Mouse (Mus musculus): ENCODE measurements at regions not wholly inside any gene's neighbourhood (a gene's known extent, or its start where the extent isn't known, plus 50 kb on each side); places are given as distances from the start of the nearest gene placed in this dataset.

DNA sequence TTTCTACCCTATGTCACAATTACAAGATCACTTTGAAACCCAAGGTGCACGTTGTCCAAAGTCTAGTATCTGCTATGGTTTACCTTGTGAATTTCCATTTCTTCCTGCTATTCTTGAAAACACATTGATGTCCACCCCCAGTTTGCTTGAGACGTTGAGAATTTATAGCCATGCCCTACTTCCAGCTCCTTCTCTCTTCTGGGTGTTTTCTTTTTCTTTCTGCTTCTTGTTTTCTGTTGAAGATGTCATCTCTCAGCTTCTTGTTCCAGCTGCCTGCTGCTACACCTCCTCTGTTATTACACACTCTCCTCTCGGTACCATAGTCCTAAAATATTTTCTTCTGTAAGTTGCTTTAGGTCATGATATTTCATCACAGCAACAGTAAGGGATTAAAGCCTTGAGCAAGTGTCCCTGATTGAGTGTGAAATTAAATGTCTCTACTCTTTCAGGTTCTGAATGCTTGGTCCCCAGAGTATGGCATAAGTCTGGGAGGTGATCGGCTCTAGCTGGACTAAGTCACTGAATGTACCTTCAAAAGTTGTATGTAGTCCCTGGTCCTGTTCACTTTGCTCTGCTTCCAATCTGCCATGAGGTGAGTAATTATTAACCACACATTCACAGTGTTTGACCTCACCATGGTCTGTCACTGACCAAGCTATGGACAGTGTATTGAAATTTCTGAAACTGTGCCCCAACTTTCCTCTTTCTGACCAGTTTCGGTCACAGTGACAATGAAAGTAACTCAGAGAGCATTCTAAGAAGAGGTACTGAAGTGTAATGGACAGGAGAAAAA lies 718.1 kb downstream of the Epm2a start:
- DNase-seq = no peak

DNA sequence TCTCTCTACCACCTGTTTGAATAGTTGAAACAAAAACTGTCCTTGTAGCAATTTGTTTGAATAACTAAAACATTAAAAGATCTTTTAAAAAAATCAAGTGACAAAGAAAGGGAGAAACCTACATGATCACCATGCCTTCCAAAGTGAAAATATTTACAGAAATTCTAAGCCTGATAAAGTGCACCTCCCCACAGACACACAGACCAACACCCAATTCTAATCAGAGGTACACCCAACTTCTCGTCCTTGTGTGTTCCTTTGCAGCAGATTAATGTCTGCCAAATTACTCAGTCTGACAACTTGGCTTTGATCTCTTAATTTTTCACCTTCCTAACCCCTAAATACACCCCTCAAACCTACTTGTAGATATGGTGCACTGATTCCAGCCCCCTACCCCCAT lies 719.1 kb downstream of the Epm2a start:
- DNase-seq = no peak

DNA sequence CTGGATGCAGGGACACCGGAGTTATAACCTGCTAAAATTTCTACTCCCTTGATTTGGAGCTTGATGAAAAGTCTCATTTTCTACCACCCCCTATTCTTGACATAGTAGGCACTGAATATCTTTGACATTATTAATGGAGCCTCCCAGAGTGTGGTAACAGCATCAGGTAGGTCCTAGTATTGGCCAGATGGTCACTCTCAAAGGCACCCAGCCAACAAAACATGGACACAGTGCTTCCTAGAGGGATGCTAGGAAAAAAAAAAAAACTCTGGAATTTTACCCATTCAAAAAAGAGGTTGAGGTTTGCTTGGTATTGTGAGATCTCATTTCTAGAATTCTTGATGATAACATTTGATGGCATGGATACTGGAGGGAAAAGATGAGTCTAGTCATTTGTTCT lies 740.8 kb downstream of the Epm2a start:
- DNase-seq = no peak

DNA sequence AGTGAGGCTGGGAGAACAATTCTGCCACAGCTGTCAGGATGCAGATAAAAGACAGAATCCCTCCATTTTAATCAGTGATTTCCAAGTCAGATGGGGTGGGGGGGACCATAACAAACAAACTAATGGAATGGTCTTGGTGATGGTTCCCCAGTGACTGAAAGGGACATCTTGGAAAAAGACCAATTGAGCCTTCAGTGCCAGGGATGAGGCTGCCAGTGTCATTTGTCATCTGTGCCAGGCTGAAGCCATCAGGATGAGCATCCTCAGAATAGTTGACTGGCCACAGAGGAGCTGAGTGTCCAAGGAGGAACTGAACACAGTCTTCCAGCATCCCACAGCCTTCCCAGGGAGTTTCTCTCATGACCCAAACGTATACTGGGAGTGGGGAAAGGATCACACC lies 749.3 kb downstream of the Epm2a start:
- no peak for DNase-seq

DNA sequence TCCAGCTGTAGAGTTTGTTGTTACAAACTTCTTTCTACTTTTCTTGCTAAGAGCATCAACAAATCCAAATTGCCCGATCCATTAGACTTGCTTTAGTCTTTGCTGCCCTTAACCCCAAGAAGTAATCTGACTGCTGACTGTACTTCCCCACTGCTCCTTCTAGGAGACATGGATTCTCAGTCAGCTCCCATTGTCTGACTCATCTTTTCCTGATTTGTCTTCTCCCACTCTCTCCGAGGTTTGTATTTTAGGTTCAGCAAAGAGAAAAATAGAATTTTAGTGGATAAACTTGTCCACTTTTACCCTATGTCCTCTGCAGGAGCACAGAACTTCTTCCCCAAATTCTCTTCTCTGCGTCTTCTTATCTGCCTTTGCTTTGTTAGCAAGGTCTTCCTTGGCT lies 753.5 kb downstream of the Epm2a start:
- no peak for DNase-seq

DNA sequence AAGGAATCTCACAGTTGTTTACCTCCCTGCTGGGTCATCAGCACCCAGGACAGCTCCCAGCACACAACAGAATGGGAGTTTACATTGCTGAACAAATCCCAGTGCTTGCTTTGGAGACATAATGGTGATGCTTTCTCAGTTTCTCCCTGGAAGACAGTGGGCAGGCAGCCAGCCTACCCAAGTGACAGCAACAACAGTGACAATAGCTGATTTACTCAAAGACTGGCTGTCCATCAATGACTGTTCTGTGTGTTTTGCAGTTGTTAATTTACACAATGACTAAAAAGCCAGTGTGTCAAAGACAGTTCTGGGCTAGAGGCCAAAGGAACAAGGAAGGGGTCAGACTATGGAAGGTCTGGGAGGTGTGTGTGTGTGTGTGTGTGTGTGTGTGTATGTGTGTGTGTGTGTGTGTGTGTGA lies 762.2 kb downstream of the Utrn start:
- no peak for DNase-seq

DNA sequence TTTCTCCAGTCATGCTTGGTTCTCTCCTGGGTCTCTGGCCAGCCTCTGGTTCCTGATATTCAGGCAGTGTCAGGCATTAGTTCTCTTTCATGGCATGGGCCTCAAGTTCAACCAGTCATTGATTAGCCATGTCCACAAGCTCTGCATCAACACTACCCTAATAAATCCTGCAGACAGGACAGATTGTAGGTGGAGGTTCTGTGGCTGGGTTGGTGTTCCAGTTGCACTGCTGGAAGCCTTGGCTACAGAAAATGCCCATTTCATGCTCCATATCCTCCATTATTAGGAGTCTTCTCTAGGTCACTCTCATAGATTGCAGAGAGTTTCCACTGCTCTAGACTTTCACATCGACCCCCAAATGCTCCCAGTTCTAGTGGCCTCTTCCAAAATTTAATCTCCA lies 757.4 kb downstream of the Utrn start:
- DNase-seq = no peak

DNA sequence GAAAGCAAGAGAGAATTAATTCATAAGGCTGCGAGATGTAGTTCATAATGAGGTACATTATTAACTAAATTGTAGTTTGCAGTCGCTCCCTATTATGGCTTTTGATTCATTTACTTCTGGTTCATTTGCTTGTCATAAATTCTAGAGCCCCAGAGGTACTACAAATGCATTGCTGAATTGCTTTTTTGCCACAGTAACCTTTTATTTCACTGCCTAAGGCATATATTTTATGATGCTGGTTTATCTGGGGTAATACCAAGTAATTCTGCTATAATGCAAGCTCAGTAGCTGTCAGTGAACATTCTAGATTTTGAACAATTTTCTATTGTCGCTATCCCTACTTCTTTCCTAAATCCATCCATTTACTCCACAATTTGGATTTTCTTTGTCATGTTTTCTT lies 753.4 kb downstream of the Utrn start:
- no peak for DNase-seq

DNA sequence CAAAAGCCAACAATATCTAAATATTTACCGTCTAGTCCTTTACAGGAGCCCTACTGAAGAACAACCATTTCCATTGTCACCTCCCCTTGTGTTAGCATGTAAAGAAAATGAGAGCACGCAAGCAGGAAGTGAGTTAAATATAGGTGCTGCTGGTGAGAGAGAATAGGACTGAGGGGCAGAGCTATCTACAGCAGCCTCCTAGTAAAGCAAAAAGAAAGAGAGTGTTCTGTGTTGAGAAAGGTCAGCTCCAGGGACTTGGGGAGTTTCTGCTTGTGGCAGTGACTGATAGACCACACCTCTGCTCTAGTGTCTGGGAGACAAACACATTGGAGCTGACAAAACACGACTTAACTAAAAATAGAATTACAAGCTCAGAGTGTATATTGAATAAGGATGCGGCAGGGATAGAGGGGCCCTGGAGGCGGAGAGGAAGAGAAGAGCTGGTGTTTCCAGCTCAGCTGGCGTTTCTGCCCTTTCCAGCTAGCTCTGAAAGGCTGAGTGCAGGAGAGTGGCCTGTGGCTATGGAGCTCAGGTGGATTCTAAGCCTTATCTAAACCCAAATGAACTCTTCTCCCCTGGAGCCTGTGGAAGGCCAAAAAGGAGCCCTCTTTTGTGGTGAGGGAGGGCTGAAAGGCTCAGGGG lies 752.4 kb downstream of the Utrn start:
- no peak for DNase-seq

DNA sequence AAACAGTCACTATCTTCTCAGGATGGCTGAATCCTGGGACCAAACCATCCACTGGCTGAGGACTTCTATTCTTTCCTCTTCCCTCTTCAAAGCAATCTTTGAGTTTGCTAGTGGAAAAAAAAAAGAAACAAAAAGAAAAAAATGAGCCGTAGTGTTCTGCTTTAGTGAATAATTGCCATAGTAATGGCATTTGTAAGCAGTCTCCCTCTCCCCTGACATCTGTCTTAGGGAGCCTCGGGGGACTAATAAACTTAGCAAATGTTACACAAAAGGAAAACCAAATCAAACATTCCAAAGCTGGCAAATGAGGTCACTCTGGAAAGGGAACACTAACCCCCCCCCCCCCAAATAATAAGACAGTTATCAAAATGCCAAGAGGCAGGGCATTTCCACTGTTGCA lies 744.9 kb downstream of the Utrn start:
- DNase-seq = no peak

DNA sequence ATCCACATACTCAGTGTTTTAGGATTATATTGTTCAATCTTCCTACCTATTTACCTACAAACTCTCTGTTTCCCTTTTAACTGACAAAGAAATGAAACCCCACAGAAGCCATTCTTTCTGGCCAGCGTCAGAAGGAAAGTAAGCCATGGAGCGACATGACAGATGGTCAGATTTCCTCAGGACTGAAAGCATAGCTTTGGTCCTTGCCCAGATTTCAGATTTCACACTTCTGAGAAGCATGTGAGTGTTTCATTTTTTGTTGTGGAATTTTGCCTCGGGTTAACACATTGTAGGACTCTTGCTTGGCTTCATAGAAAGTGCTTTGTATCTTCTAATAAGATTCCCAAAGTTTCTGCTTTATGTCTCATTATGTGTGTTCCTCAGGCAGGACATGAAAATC lies 739.7 kb downstream of the Utrn start:
- DNase-seq = no peak

DNA sequence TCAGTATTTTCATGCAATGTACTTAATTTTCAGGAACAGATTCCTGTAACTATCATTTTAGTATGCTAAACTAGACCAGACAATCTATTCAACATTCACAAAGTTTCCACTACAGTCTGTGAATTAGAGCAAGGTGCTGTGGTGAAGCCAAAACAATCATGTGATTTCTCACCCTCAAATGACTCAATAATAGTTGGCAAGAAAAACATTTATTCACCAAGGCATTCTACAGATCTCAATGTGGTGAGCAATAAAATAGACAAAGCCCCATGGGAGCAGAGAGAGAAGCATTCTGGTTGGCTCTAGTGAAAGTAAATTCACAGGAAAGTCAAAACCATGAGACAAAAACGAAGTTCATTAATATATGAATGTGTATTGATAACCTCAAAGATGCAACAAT lies 724.5 kb downstream of the Utrn start:
- DNase-seq = no peak

DNA sequence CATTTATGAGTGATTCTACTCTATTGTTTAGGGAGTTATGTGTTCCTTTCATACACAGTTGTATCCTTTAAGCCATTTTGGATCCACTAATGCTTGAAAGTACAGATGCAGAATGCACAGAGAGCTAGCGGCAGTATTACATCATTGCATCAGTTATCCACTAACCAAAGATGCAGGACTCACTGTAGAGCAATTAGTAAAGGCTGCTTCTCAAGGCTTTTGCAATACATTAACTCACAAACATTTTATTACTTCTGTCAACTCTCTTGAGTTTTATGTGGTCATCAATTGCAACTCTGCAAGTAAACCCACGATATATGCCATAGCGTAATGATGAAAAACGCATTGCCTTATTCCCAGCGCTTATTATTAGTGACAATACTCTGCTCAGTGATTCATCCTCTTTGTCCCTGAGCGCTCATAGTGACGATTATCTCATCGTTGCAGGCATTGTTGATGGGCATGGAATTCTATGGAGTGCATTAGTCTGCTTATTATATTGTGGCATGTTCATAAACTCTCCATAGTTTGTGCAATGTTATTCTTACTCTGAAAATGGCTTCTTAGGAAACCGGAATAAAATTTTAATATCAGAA lies 722.1 kb downstream of the Utrn start:
- no peak for DNase-seq

DNA sequence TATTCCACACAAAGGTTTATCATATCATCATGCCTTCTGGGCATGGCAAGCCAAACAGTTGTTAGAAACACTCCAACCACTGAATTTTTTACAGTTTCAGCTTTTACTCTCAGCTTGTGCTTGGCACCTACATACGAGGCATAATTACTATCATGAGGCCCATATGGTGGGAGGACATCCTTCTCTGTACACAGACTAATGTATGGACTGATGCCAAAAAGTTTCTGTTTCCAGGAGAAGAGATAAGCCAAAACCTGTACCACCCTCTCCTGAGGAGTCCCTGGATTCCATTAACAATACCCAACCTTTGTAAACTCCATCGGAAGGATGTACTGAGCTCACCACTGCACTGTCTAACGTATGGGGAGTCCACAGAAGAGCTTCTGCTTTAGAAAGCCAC lies 698.9 kb downstream of the Utrn start:
- no peak for DNase-seq

DNA sequence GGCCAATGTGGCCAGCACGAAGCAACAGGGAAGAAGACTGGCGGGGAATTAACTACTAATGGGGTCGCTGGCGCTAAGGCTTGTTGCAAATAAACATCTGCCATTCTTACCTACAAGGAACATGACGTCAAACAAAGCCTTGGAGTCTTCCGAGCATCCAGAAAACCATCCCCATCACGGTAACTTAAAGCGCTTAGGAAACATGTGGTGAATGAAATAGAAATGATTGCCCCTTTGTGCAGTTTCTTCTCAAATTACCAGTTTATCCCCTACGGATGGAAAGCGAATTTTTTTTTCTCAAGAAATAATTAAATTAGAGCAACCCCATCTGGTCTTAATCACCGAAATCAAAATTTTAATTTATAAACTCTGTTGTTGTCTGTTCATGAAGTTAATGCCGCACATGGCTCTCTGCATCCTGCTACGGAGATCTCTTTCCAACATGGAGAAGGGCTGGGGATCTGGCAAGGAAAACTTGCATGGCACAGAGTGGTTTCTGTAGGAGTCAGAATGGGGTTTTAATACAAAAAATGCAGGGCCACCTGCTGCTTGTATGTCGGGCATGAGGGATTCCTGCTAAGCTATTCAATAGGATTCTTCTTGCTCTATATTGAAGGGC lies 694.9 kb downstream of the Utrn start:
- DNase-seq = no peak

DNA sequence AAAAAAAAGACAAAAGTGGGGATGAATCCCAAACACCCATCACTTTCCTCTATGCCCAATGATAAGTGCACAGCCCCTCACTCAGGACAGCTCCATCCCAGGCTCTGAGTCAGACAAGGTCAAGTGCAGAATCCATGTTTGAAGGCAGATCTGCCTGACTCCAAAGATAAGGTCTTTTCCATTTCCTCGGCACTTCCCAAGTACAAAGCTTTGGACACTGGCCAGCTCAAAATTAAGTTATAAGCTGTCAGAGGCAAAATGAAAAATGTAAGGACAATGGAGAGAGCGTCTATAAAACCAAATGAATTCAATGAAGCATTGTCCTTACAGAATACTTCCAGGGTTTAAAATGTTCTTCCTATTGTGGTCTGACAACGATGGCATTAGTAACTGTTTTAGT lies 694.0 kb downstream of the Utrn start:
- no peak for DNase-seq

DNA sequence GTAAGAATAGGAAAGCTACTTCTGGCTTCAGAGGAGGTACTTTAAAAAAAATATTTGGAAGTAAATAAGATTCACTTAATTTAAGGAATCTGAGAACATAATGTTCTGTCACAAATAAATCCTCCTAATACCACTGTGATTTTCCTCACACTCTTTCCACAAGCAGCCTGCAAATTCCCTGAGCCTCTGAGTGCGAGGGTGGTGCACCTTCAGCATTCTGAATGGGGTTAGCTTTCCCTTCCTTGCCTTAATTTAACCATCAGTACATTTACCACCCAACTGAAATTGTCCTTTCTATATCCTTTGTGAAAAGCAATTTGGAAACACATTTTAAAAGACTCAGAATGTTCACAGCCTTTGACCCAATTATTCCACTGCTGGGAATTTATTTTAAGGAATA lies 691.7 kb downstream of the Utrn start:
- DNase-seq = no peak

DNA sequence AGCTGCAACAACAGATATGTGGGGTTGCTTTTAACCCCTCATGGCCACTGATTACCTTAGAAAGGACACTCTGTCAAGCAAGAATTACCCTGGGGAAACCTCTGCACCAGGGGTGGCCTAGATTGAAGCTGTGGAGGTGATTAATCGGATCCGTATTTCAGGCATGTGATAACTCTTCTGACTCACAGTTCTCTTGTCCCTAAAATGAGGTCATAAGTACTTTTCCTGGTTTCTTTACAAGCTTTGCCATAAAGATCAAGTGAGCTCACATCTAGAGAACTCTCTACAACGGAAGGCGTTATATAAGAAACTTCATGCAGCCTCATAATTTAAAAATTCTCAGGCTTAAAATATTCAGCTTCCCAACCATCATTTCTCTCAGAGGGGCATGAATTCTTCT lies 688.2 kb downstream of the Utrn start:
- DNase-seq = no peak

DNA sequence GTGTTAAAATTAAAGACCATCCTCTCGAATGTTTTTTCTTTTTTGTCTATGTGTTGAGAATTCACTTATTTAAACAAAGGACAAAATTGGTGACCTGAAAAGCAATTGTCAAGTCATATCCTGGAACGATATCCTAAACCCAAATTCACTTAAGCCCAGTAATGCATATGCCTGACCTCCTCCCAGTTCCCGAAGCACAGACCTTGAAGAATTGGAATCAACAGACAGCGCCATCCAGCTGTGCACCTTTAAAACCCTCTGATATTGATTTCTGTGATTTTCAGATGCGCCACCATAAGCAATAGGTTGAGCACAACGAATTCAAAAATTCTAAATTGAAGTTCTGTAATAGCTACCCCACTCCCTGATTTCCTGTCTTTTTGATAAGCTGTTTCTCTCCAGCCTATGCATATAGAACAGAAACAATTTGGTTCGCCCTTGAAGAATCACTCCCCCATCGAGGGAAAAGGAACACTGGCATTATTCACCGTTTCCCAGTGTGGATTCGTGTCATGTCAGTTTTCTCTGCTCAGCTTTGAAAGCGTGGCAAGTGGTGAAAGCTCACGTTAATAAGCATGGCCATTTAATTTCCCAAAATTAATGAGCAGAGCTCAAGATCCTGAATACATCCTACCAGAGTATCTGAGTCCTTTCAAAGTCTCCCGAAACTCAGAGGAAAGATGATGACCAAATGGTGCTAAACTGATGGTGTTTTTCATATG lies 682.1 kb downstream of the Utrn start:
- no peak for DNase-seq

DNA sequence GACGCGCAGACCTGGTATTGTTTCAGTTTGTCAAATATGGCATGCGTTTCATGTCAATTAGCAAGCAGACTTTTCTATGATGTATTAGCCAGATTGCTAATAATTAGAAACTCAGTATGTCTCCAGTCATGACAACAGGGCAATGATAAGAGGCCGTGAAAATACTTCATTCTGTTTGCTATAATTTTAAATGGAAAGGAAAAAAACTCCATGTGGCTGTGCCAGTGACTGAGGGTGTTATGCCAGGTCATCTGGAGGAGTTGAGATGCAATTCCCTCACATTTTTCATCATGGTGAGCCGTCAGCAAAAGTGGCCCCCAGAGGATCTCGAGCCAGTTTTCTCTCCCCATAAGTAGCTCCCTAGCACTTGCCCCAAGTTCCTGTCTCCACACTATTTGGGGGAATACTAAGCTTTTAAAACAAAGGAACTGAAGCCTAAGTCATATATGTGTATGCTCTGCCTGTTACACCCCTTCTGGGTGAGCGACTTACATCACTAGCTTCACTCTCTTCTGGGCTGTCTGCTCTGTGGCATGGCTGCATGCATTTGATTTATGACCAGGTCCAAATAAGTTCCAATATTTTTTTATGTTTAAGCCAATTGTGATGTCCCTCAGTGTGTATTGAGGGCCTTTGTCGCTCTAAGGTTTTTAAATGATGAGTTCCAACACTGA lies 681.4 kb downstream of the Utrn start:
- no peak for DNase-seq

DNA sequence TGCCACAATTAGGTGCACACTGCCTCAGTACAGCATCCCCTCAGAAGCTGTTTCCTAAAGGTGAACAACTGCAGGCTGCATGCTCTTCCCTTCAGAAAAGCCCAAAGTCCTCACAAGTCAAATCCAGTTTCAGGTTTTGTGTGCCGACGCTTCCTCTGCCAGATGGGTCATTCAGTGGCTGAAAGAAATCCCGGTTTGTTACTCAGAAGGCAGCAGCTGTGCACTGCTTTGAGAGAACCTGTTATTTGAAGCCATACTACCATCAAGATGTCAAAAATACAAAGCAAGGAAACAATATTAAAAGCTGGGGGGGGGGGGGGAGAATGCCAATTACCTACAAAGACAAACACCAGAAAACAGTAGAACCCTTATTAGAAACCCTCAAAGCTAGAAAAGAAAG lies 678.7 kb downstream of the Utrn start:
- no peak for DNase-seq

DNA sequence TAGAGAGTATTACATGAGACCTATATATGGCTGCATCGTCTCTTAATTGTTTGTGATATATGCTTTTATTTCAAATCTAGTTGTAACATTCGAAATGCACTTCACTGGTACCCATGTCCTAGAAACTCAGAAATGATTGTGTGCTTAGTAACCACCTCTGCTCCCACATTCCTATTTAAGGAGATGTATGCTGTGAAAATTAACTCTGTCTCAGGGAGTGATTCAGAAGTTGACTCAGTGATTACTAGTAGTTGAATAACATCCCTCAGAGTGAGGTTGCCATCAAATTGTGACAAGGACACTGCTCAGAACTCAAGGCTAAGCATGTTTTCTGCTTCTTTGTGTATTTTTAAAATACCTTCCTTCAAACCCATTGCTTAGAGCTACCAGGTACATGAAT lies 661.9 kb downstream of the Utrn start:
- no peak for DNase-seq
